Mouse (Mus musculus): ENCODE measurements at regions not wholly inside any gene's neighbourhood (a gene's known extent, or its start where the extent isn't known, plus 50 kb on each side); places are given as distances from the start of the nearest gene placed in this dataset.
A peak's percentile ranks its signal among the peaks of the same experiment; 100 is the strongest.

DNA sequence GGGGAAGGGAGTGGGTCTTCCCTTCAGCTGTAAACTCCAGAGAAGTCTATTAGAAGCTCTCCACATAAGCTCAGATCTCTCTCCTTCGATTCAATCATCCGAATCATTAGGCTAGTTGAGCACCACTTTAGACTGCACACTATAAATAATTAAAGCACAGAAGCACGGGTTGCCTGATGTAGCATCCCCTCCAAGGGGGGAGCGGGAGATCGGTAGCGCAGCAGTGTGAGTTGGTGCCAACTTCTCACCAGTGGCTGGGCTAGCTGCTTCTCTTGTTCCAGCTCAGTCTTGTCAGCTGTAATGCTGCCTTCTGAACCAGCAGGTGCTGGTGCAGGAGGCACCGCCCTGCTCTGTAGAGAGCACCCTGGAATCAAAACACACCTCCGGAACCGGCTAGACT lies 78.6 kb downstream of the A830031A19Rik start:
- DNase-seq, result no peak

DNA sequence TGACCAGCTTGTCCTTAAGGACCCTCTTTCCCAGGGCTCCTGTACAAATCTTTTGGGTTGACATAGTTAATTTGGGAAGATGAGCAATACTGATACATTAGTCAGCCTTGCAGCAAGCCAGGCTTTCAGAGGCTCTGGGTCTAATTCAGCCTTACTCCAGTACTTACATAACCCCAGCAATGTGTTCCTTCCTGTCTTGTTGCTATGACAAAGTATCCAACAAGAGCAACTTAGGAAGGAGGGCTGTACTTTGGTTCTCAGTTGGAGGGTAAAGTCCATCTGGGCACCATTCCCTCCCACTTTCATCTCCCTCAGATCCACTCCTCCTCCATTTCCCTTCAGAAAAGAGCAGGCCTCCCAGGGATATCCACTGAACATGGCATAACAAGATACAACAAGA lies 80.7 kb downstream of the A830031A19Rik start:
- DNase-seq, result no peak

DNA sequence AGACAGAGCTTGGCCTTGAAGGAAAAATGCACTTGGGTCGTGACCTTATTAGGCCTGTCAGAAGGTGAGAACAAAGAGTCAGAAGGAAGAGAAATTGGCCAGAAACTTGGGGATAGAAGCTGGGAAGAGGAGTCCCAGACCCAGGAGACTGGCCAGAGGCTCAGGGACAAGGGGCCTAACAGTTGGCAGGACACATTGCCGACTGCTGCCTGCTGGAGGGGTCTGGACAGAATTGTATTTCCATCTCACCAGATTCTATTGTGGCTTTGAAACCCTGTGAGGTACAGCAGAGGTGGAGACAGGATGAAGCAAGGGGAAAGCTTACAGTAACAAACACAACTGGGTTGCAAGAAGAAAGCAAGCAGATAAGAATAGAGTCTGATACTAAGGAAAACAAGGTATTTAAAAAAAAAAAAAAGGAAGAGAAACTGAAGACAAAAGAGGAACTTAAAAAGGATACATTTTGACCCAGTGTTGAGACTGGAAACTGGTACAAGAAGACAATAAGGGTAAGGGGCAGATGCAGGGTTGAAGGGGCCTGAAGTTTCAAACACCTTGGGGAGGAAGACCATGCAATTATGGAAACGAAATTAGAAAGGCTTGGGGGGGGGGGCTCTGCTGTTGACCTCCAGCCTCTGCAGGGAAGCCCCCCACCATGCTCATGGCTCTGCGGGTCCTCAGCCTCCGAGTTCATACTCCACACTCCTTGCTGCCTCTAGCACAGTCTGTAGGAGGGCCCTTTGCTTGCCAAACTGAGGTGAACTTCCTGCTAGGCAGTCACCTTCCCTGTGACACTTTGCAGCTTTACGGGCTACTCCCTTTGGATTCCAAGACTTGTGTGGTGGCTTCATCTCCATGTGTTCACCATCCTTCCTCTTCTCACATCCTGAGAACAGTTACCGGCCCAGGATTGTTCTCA lies 87.1 kb downstream of the A830031A19Rik start:
- no peak for DNase-seq

- DNase-seq, result no peak
Measured at GRCm38 (mm10) chr11:23985231-23985630, 89.6 kb downstream of the A830031A19Rik start.

DNA sequence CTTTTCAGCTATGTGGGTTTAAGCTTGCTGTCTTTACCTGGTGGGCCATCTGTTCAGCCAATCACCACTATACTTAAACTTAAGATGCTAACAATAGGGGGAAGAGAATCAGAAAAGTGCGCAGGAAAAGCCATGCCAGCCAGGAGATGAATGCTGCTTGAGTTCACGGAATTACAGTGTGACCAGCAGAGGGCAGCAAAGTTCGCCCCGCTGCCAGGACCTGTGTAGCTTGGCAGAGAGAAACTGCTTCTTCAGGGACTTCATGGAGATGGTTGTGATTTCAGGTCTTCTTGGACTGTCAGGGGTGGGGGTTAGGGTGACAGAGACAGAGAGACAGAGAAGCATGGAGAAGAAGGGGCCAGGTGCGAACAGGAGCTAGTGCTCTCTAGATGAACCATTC lies 84.3 kb upstream of the Papolg start:
- DNase-seq, result peak; percentile 53

DNA sequence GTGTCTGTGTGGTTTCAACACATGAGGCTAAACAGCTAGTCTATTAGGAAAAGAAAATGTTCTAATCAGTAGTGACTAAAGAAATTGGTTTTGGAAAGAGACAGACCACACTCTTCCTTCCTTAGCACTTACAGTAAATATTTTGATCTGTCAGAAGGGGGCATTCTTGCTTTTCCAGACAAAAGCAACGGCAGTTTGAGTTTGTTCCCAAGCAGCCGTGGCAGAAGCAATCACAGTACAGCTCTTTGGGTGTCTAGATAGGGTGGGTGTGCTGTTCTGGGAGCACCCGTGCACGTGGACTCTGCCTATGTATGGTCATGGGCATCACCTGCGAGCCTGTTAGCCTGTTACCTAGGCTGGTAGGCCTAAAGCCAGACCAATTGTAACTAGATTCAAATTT lies 83.2 kb upstream of the Papolg start:
- DNase-seq, result no peak

- no peak for DNase-seq
Measured at GRCm38 (mm10) chr11:23977096-23977495, 82.0 kb upstream of the Papolg start.

- DNase-seq, result peak; percentile 3
Measured at GRCm38 (mm10) chr11:23954323-23954722, 59.3 kb upstream of the Papolg start.

GRCm38 (mm10) chr11:23945966-23946365 lies 50.9 kb upstream of the Papolg start:
- DNase-seq, result no peak

Measured in cerebellum, adult 8-10 months (tissue).